In genomic region chr19:37553376-37554265, GRCm38 (mm10) we compare ENCODE assay signal across 16 mouse cellular contexts. TPM values are rescaled to one million over a fixed set of nuclear protein-coding genes. Genes with fewer than 3 reads are reported as not detected.
A peak's percentile ranks its signal among the peaks of the same experiment; 100 is the strongest.
DNase-seq lines count a peak whose midpoint lies in the region; ATAC-seq and TF ChIP-seq lines count a peak whose summit lies in the region.
"Had no signal": no experiment of that assay in that cellular context is flagged by ENCODE, and none has a peak within 500 bp of the region (broad histone marks: within the 10 kb centered on the region; RNA-seq: fewer than 3 reads in every experiment).

No protein-coding gene starts in this region.

- WGBS in liver, embryonic 16.5 days (ENCODE audit: insufficient replicate concordance), result 54% methylated on average over 11 of the region's 11 CpGs
- WGBS in limb, embryonic 10.5 days, result 92% methylated on average over 11 of the region's 11 CpGs
- WGBS in forebrain, embryonic 13.5 days, result 79% methylated on average over 11 of the region's 11 CpGs

- no peaks in the 10 kb centered on the region for H3K27me3 ChIP-seq in liver, embryonic 16.5 days (ENCODE audit: control insufficient read depth, insufficient read depth, low read depth, low read length)
- peaks cover 8% of the 10 kb centered on the region for H3K27me3 ChIP-seq in limb, embryonic 10.5 days (ENCODE audit: low read depth, poor library complexity, severe bottlenecking)
- peaks cover 13% of the 10 kb centered on the region; the same call in 1 of the 2 replicates for H3K27me3 ChIP-seq in forebrain, embryonic 13.5 days
- H3K27me3 ChIP-seq: neural tube, embryonic 12.5 days; Patski; stomach, embryonic 15.5 days had no signal

- peak overlapping the region; percentile 42 for H3K4me3 ChIP-seq in gastrocnemius, adult 2 months
- H3K4me3 ChIP-seq in liver, embryonic 16.5 days (ENCODE audit: low read depth, low read length), result peak overlapping the region; percentile 5; the same call in 1 of the 2 replicates
- H3K4me3 ChIP-seq in limb, embryonic 10.5 days, result no peak overlapping the region
- no peak overlapping the region for H3K4me3 ChIP-seq in forebrain, embryonic 13.5 days
- H3K4me3 ChIP-seq: embryonic facial prominence, embryonic 15.5 days; hindbrain, embryonic 12.5 days; neural tube, embryonic 12.5 days; stomach, embryonic 15.5 days had no signal

- H3K4me1 ChIP-seq in liver, embryonic 16.5 days (ENCODE audit: control insufficient read depth, low read depth, low read length), result peaks cover 62% of the 10 kb centered on the region
- peaks cover 12% of the 10 kb centered on the region for H3K4me1 ChIP-seq in limb, embryonic 10.5 days
- H3K4me1 ChIP-seq in forebrain, embryonic 13.5 days, result peaks cover 2% of the 10 kb centered on the region; the same call in 1 of the 2 replicates
- H3K4me1 ChIP-seq: hindbrain, embryonic 12.5 days; neural tube, embryonic 12.5 days had no signal

- H3K27ac ChIP-seq in gastrocnemius, adult 2 months, result peak overlapping the region; percentile 70
- H3K27ac ChIP-seq in liver, embryonic 16.5 days (ENCODE audit: low read length), result peak overlapping the region; percentile 49
- no peak overlapping the region for H3K27ac ChIP-seq in limb, embryonic 10.5 days
- no peak overlapping the region for H3K27ac ChIP-seq in forebrain, embryonic 13.5 days
- H3K27ac ChIP-seq: embryonic facial prominence, embryonic 15.5 days; hindbrain, embryonic 12.5 days; neural tube, embryonic 12.5 days; stomach, embryonic 15.5 days had no signal

- DNase-seq in gastrocnemius, adult 2 months, result no peak
- DNase-seq in gastrocnemius, adult 8-10 months (ENCODE audit: low spot score in 2 of 2), result no peak
- DNase-seq in A20 (ENCODE audit: low read depth, low spot score), result peak; percentile 80
- no peak for DNase-seq in limb, embryonic 10.5 days (ENCODE audit: low spot score)
- DNase-seq in cerebellum, postnatal 14 days, result no peak
- DNase-seq: adrenal gland, postnatal 25 days; cerebellum, adult 8-10 months; right cerebral cortex, adult 18-20 months had no signal

- H3K9me3 ChIP-seq in liver, embryonic 16.5 days (replicated peaks; ENCODE audit: control insufficient read depth, low read length), result no peaks in the 10 kb centered on the region
- H3K9me3 ChIP-seq in limb, embryonic 10.5 days (replicated peaks), result no peaks in the 10 kb centered on the region
- H3K9me3 ChIP-seq in forebrain, embryonic 13.5 days (replicated peaks), result no peaks in the 10 kb centered on the region
- H3K9me3 ChIP-seq: embryonic facial prominence, embryonic 15.5 days; hindbrain, embryonic 12.5 days; neural tube, embryonic 12.5 days; stomach, embryonic 15.5 days had no signal

- peak overlapping the region; percentile 36 for H3K4me2 ChIP-seq in liver, embryonic 16.5 days (ENCODE audit: low read depth, low read length)
- no peak overlapping the region for H3K4me2 ChIP-seq in forebrain, embryonic 13.5 days
- H3K4me2 ChIP-seq: embryonic facial prominence, embryonic 15.5 days; hindbrain, embryonic 12.5 days; neural tube, embryonic 12.5 days; stomach, embryonic 15.5 days had no signal

- peaks cover 6% of the 10 kb centered on the region for H3K36me3 ChIP-seq in liver, embryonic 16.5 days (ENCODE audit: control insufficient read depth, insufficient read depth)
- H3K36me3 ChIP-seq in limb, embryonic 10.5 days, result no peaks in the 10 kb centered on the region
- H3K36me3 ChIP-seq in forebrain, embryonic 13.5 days (ENCODE audit: poor library complexity, severe bottlenecking), result no peaks in the 10 kb centered on the region
- H3K36me3 ChIP-seq: embryonic facial prominence, embryonic 15.5 days; hindbrain, embryonic 12.5 days; neural tube, embryonic 12.5 days; stomach, embryonic 15.5 days had no signal

- no peak for TF ChIP-seq CTCF in gastrocnemius, adult 2 months (IDR thresholded peaks at IDR 0.05)

- intact Hi-C loops in gastrocnemius, adult 2 months (cut with DNase I), result no loop called here

- ATAC-seq in hematopoietic stem cell, adult 5-6 weeks (replicated peaks in 1 of 2; ENCODE audit: insufficient read depth in 1 of 2, low FRiP score in 2 of 2, low TSS enrichment in 1 of 2, low read depth in 1 of 2, poor library complexity in 2 of 2, severe bottlenecking in 2 of 2), result peak; percentile 44 to 63; a peak in 1 of 4 replicates
- ATAC-seq in liver, embryonic 16.5 days (ENCODE audit: low read depth), result no peak
- ATAC-seq in forebrain, embryonic 13.5 days, result no peak
- ATAC-seq: Patski had no signal

- no peak overlapping the region for H3K9ac ChIP-seq in liver, embryonic 16.5 days (ENCODE audit: low read depth, low read length)
- H3K9ac ChIP-seq in forebrain, embryonic 13.5 days, result no peak overlapping the region
- H3K9ac ChIP-seq: embryonic facial prominence, embryonic 15.5 days; hindbrain, embryonic 12.5 days; neural tube, embryonic 12.5 days; stomach, embryonic 15.5 days had no signal

RNA-seq across cellular contexts. Expression of gene Exoc6, which starts 3.4 kb away (rescaled TPM):
- 10 to 100 TPM; 51.3 to 67.3 TPM for total RNA-seq in gastrocnemius, adult 2 months (2021)
- total RNA-seq in gastrocnemius, adult 8-10 months (2022), result 10 to 100 TPM; 53.9 to 59.3 (median 55.6) TPM
- total RNA-seq in hematopoietic stem cell, adult 5-6 weeks (2017), result 101 and 116 TPM in 2 replicates
- 25.7 and 28.0 TPM in 2 replicates for polyA plus RNA-seq in liver, embryonic 16.5 days (2015; fragmentation: Nextera tagmentation; extraction: Ambion mirVana)
- 7.2 and 7.3 TPM in 2 replicates for polyA plus RNA-seq in limb, embryonic 10.5 days (2016; fragmentation: Nextera tagmentation; extraction: Ambion mirVana)
- 10.5 and 13.6 TPM in 2 replicates for polyA plus RNA-seq in forebrain, embryonic 13.5 days (2015; fragmentation: Nextera tagmentation; extraction: Ambion mirVana)

Comparison
In these comparisons a context has a peak if more than half of its experiments do, and no peak if none do; other contexts are left out.
1. H3K27ac ChIP-seq: peak in gastrocnemius, adult 2 months (single experiment) and liver, embryonic 16.5 days (single experiment); none in limb, embryonic 10.5 days (single experiment) and forebrain, embryonic 13.5 days (single experiment).
2. H3K4me3 ChIP-seq: peak in gastrocnemius, adult 2 months (single experiment) and liver, embryonic 16.5 days (single experiment); none in limb, embryonic 10.5 days (single experiment) and forebrain, embryonic 13.5 days (single experiment).
3. ATAC-seq: peak in hematopoietic stem cell, adult 5-6 weeks (2 of 2); none in liver, embryonic 16.5 days (single experiment) and forebrain, embryonic 13.5 days (single experiment).